Mouse (Mus musculus) spleen, adult 2 months (tissue): Measurements from ENCODE around the gene Sft2d1. TPM values are rescaled to one million over a fixed set of nuclear protein-coding genes. Genes with fewer than 3 reads are reported as not detected.
A peak's percentile ranks its signal among the peaks of the same experiment; 100 is the strongest.
"Not testable (repeated sequence)": the region's sequence is repeated elsewhere in the genome, so short reads cannot be mapped to it uniquely, and the experiment has no call there.

ENCODE experiments used
- DNase-seq, 2 experiments: peaks; one replicate each; pipeline versions ENCODE4 v3.0.0 to v3.0.0-alpha.2; 2012 to 2021; ENCODE audit warnings: low spot score in 2 of 2, low read depth in 1 of 2
- H3K27ac ChIP-seq: fragments of 200-500 bp; 2 replicates; pipeline ENCODE4 v1.5.1; 2012; ENCODE audit warnings: low read length, inconsistent platforms; ENCODE audit not compliant: insufficient read depth
- H3K27me3 ChIP-seq: fragments of 200-500 bp; 2 replicates; pipeline ENCODE4 v1.6.1; 2012; ENCODE audit warnings: mild to moderate bottlenecking, moderate library complexity, low read length, inconsistent platforms; ENCODE audit not compliant: control insufficient read depth, insufficient read depth
- H3K36me3 ChIP-seq: fragments of 200-500 bp; 2 replicates; pipeline ENCODE4 v1.6.1; 2012; ENCODE audit warnings: mild to moderate bottlenecking, low read length, inconsistent platforms; ENCODE audit not compliant: control insufficient read depth, insufficient read depth
- H3K4me1 ChIP-seq: fragments of 200-500 bp; 2 replicates; pipeline ENCODE4 v1.6.1; 2011; ENCODE audit warnings: inconsistent platforms; ENCODE audit not compliant: control insufficient read depth, insufficient read depth, insufficient read length
- H3K4me3 ChIP-seq: fragments of 200-500 bp; 2 replicates; pipeline ENCODE4 v1.5.1; 2011; ENCODE audit warnings: mild to moderate bottlenecking, inconsistent platforms; ENCODE audit not compliant: insufficient read depth, insufficient read length; ENCODE audit errors: extremely low read depth
- CTCF ChIP-seq: fragments of 200-500 bp; IDR thresholded peaks from 2 replicates; pipeline ENCODE4 v1.5.1; 2011; ENCODE audit warnings: mild to moderate bottlenecking, inconsistent platforms; ENCODE audit not compliant: insufficient read depth, insufficient read length, insufficient replicate concordance; ENCODE audit errors: extremely low read depth
- POLR2A ChIP-seq: fragments of 200-500 bp; IDR thresholded peaks from 2 replicates; pipeline ENCODE4 v1.6.1; 2011; ENCODE audit warnings: low read depth, low read length, inconsistent platforms
- WGBS: fragments of 180-500 bp; shearing (Covaris S2); methylation state at CpG from one replicate; pipeline ENCODE4 v1.1.7; 2018; 5-methylcytosine and 5-hydroxymethylcytosine counted together
- polyA plus RNA-seq: library from polyadenylated mRNA; depleted of rRNA; stranded (reverse); fragments of >200 nt; gene quantifications from 2 replicates; pipeline ENCODE4 v1.2.3, GENCODE M21; 2012

Sft2d1 gene
- polyA plus RNA-seq, 1 experiment, result 61.4 TPM

GRCm38 (mm10) chr17:8301515-8301914 lies 9.4 kb upstream of the Sft2d1 start:
- H3K27me3 ChIP-seq, result no peaks in the 10 kb centered on the region
- 78% methylated on average over 4 of the region's 4 CpGs for WGBS
- peaks cover 8% of the 10 kb centered on the region for H3K36me3 ChIP-seq
- DNase-seq, result no peak
- H3K4me3 ChIP-seq, result no peak overlapping the region
- H3K27ac ChIP-seq, result no peak overlapping the region
- no peaks in the 10 kb centered on the region; the same call in 1 of the 2 replicates for H3K4me1 ChIP-seq
- TF ChIP-seq POLR2A, result no peak
- no peak for TF ChIP-seq CTCF

- Histone ChIP-seq H3K36me3 (peaks cover 4% of the 10 kb centered on the region; the same call in 1 of the 2 replicates), H3K27me3 (no peaks in the 10 kb centered on the region), H3K4me3 (no peak overlapping the region), H3K27ac (no peak overlapping the region), H3K4me1 (no peaks in the 10 kb centered on the region; the same call in 1 of the 2 replicates)
- WGBS, result 58% methylated on average over 7 of the region's 7 CpGs
- TF ChIP-seq CTCF (no peak), POLR2A (no peak)
- DNase-seq, result no peak
Measured at GRCm38 (mm10) chr17:8302772-8303438, 8.0 kb upstream of the Sft2d1 start.

DNA sequence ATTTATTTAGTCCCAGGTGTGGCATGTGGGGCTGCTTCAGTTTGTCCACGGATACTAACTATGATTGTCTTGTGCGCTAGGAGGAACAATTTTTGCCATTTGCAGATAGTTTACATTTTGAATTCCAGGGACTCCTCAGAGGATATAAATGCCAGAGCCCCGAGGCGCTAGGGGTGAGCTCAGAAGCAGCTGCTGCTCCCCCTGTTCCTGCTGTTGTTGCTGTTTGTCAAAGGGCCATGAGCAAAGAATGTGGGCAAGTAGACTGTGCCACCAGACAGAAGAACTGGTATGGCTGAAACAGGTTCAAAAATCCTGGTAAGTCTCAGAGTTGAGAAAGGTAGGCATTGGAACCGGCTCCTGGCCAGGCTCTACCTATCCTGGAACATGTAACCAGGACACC lies 7.2 kb upstream of the Sft2d1 start:
- H3K27ac ChIP-seq, result no peak overlapping the region
- no peaks in the 10 kb centered on the region; the same call in 1 of the 2 replicates for H3K4me1 ChIP-seq
- H3K36me3 ChIP-seq, result no peaks in the 10 kb centered on the region; the same call in 1 of the 2 replicates
- H3K27me3 ChIP-seq, result no peaks in the 10 kb centered on the region
- WGBS, result 91% methylated on average over 5 of the region's 5 CpGs
- DNase-seq, result no peak
- H3K4me3 ChIP-seq, result no peak overlapping the region
- no peak for TF ChIP-seq CTCF
- TF ChIP-seq POLR2A, result no peak

DNA sequence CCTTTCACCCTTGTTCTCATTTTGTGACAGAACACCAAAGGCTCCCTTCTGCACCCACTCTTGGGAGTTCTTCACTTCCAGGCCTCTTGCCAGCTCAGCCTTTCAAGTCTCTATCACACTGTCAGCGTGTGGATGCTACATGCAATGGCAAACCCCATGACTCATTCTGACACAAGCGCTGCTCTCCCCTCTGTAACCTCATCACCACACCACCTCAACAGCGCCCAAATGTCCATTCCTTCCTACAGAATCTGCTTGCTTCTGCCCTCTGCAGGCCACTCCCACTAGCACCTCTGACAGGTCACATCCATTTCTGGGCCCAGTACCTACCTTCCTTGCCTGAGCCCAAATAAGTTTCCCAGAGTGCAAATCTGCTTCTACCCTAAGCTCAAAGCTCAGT lies 5.1 kb upstream of the Sft2d1 start:
- 60% methylated on average over 3 of the region's 3 CpGs for WGBS
- no peaks in the 10 kb centered on the region for H3K27me3 ChIP-seq
- H3K4me1 ChIP-seq, result no peaks in the 10 kb centered on the region; the same call in 1 of the 2 replicates
- no peak for DNase-seq
- TF ChIP-seq POLR2A, result no peak
- TF ChIP-seq CTCF, result no peak
- H3K27ac ChIP-seq, result no peak overlapping the region
- H3K36me3 ChIP-seq, result no peaks in the 10 kb centered on the region
- H3K4me3 ChIP-seq, result no peak overlapping the region

- Histone ChIP-seq H3K4me3 (peak overlapping the region; percentile 95), H3K36me3 (no peaks in the 10 kb centered on the region), H3K27me3 (no peaks in the 10 kb centered on the region), H3K4me1 (peaks cover 14% of the 10 kb centered on the region; the same call in 1 of the 2 replicates), H3K27ac (no peak overlapping the region)
- no peak for TF ChIP-seq POLR2A
- no peak for TF ChIP-seq CTCF
- WGBS, result 12% methylated on average over 3 of the region's 3 CpGs
- peak in 1 of 2 experiments; percentile 33 for DNase-seq
Measured at GRCm38 (mm10) chr17:8311751-8312150, 849 bp downstream of the Sft2d1 start.

GRCm38 (mm10) chr17:8313976-8314375 lies 3.1 kb downstream of the Sft2d1 start:
- no peak for DNase-seq
- H3K4me1 ChIP-seq, result peaks cover 14% of the 10 kb centered on the region; the same call in 1 of the 2 replicates
- peaks cover 2% of the 10 kb centered on the region; the same call in 1 of the 2 replicates for H3K36me3 ChIP-seq
- no peaks in the 10 kb centered on the region for H3K27me3 ChIP-seq
- no peak overlapping the region for H3K4me3 ChIP-seq
- H3K27ac ChIP-seq, result no peak overlapping the region
- WGBS, result 87% methylated on average over 3 of the region's 3 CpGs
- TF ChIP-seq CTCF (no peak), POLR2A (no peak)

GRCm38 (mm10) chr17:8316251-8316650 lies 5.3 kb downstream of the Sft2d1 start:
- no peak for DNase-seq
- WGBS, result 86% methylated on average over 1 of the region's 1 CpGs

GRCm38 (mm10) chr17:8326877-8327276 lies 16.0 kb downstream of the Sft2d1 start:
- peaks cover 28% of the 10 kb centered on the region for H3K36me3 ChIP-seq
- not testable (repeated sequence) for H3K4me1 ChIP-seq, H3K27me3 ChIP-seq, H3K27ac ChIP-seq, H3K4me3 ChIP-seq, DNase-seq
- 96% methylated on average over 11 of the region's 11 CpGs for WGBS

More at GRCm38 (mm10) chr17:8316251-8316650, 5.3 kb downstream of the Sft2d1 start:
- Histone ChIP-seq H3K27me3 (no peaks in the 10 kb centered on the region), H3K27ac (no peak overlapping the region), H3K4me1 (peaks cover 14% of the 10 kb centered on the region; the same call in 1 of the 2 replicates), H3K4me3 (no peak overlapping the region), H3K36me3 (peaks cover 4% of the 10 kb centered on the region; the same call in 1 of the 2 replicates)
- TF ChIP-seq POLR2A, result no peak
- TF ChIP-seq CTCF, result peak; percentile 15; the same call in 1 of the 2 replicates
